Mouse (Mus musculus) hindbrain, embryonic 16.5 days (tissue): ENCODE measurements around the gene Cstf3. TPM values are rescaled to one million over a fixed set of nuclear protein-coding genes. Genes with fewer than 3 reads are reported as not detected.

ENCODE experiments used
- ATAC-seq: fragments of 200-750 bp; cut with Nextera tagmentation; 2 replicates; pipeline ENCODE4 v1.8.0; 2017; ENCODE audit warnings: moderate TSS enrichment, moderate library complexity
- H3K27ac ChIP-seq: fragments of 300-500 bp; sonication (generic); 2 replicates; pipeline ENCODE4 v1.5.1; 2014; ENCODE audit warnings: low read depth, mild to moderate bottlenecking, control low read depth, low read length, moderate library complexity
- H3K27me3 ChIP-seq: fragments of 300-500 bp; sonication (generic); replicated peaks from 2 replicates; pipeline ENCODE4 v1.6.1; 2014; ENCODE audit warnings: low read length; ENCODE audit not compliant: control insufficient read depth, insufficient read depth
- H3K36me3 ChIP-seq: fragments of 300-500 bp; sonication (generic); 2 replicates; pipeline ENCODE4 v1.6.1; 2014; ENCODE audit warnings: mild to moderate bottlenecking, low read length, moderate library complexity, mixed read lengths; ENCODE audit not compliant: control insufficient read depth, insufficient read depth
- H3K4me1 ChIP-seq: fragments of 300-500 bp; sonication (generic); 2 replicates; pipeline ENCODE4 v1.6.1; 2014; ENCODE audit warnings: low read depth, low read length; ENCODE audit not compliant: control insufficient read depth, insufficient read depth
- H3K4me2 ChIP-seq: fragments of 300-500 bp; sonication (generic); 2 replicates; pipeline ENCODE4 v1.6.1; 2014; ENCODE audit warnings: mild to moderate bottlenecking, low read length, control low read depth, moderate library complexity
- H3K4me3 ChIP-seq: fragments of 300-500 bp; sonication (generic); 2 replicates; pipeline ENCODE4 v1.5.1; 2014; ENCODE audit warnings: mild to moderate bottlenecking, low read length, control low read depth, moderate library complexity
- H3K9ac ChIP-seq: fragments of 300-500 bp; sonication (generic); 2 replicates; pipeline ENCODE4 v1.6.1; 2014; ENCODE audit warnings: low read depth, mild to moderate bottlenecking, control low read depth, low read length, moderate library complexity
- H3K9me3 ChIP-seq: fragments of 300-500 bp; sonication (generic); 2 replicates; pipeline ENCODE4 v1.6.1; 2014; ENCODE audit warnings: mild to moderate bottlenecking, low read length, moderate library complexity; ENCODE audit not compliant: control insufficient read depth
- WGBS: fragments of 180-500 bp; shearing (Covaris S2); extraction: QIAGEN DNeasy Blood & Tissue Kit; methylation state at CpG from one replicate; pipeline ENCODE4 v1.1.7; 2014; 5-methylcytosine and 5-hydroxymethylcytosine counted together
- polyA plus RNA-seq: library from polyadenylated mRNA; unstranded; fragments of >200 nt; fragmentation: Nextera tagmentation; extraction: Ambion mirVana; gene quantifications from 2 replicates; pipeline ENCODE4 v1.2.1, GENCODE M21; 2015

Cstf3 gene
- polyA plus RNA-seq, 1 experiment from 2014 or later: 73.8 TPM

DNA sequence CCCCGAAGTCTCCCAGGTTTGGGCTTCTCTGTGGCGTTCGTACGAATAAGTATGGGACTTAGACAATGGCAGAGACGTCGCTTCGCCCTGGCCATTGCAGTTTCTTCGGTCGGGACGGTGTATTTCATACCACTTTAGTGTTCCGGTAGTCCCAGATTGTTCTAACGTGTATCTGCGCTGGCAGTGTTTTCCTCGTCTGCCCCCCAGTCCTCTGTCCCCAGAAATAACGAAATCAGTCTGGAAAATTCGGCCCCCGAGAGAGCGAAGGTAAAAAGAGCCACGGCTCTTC, 450 bp downstream of the Cstf3 start:
- H3K4me1 ChIP-seq: peaks cover 25% of the 10 kb centered on the region
- peak overlapping the region; percentile 95 for H3K9ac ChIP-seq
- no peaks in the 10 kb centered on the region for H3K9me3 ChIP-seq
- H3K36me3 ChIP-seq: no peaks in the 10 kb centered on the region
- no peaks in the 10 kb centered on the region for H3K27me3 ChIP-seq
- under 1% methylated on average over 19 of the region's 19 CpGs for WGBS
- no peak for ATAC-seq
- H3K4me2 ChIP-seq: peak overlapping the region; percentile 63
- peak overlapping the region; percentile 92 for H3K27ac ChIP-seq
- peak overlapping the region; percentile 93 for H3K4me3 ChIP-seq

DNA sequence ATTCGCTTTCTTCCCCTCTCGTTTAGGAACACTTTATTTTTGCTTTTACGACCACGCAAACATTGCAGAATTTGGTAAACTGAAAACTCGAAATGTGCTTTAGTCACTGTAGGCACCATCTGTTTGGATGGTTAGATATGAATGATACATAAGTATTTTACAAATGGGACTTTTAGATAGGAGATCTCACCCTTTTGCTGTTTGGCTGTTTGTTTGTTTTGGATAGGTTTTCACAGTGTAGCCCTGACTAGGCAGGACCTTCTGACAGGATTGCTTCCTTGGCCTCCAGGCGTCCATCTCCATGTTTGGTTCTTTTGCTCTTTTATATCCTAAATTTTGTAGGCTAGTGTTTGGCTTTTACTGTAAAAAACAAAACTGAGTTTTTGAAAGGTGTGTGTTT, 818 bp downstream of the Cstf3 start:
- no peaks in the 10 kb centered on the region for H3K36me3 ChIP-seq
- H3K4me3 ChIP-seq: peak overlapping the region; percentile 93
- H3K4me1 ChIP-seq: peaks cover 25% of the 10 kb centered on the region
- H3K9me3 ChIP-seq: no peaks in the 10 kb centered on the region
- no peak for ATAC-seq
- WGBS: under 1% methylated on average over 6 of the region's 6 CpGs
- H3K27ac ChIP-seq: peak overlapping the region; percentile 92
- H3K27me3 ChIP-seq: no peaks in the 10 kb centered on the region
- peak overlapping the region; percentile 63 for H3K4me2 ChIP-seq
- H3K9ac ChIP-seq: peak overlapping the region; percentile 95

DNA sequence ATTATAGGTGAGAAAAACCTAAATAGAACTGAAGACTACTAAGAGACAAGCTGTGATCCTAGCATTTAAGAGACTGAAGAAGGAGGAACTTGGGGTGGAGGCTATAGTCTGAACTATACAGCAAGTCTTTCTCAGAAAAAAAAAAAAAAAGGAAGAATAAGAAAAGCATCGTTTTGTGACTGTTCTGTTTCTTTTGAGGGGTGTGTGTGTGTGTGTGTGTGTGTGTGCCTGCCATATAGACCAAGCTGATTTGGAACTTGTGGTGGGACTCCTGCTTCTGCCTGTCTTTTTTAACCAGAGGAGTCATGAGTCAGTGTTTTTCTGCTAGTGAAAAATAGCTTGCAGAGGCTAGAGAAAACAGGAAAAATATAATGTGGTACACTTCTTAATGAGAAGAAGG, 4.7 kb downstream of the Cstf3 start:
- 75% methylated on average over 1 of the region's 1 CpGs for WGBS
- H3K4me1 ChIP-seq: peaks cover 20% of the 10 kb centered on the region
- no peak overlapping the region for H3K4me2 ChIP-seq
- no peak overlapping the region for H3K27ac ChIP-seq
- no peak overlapping the region for H3K9ac ChIP-seq
- H3K9me3 ChIP-seq: no peaks in the 10 kb centered on the region
- H3K4me3 ChIP-seq: no peak overlapping the region
- no peaks in the 10 kb centered on the region for H3K36me3 ChIP-seq
- no peak for ATAC-seq
- no peaks in the 10 kb centered on the region for H3K27me3 ChIP-seq

DNA sequence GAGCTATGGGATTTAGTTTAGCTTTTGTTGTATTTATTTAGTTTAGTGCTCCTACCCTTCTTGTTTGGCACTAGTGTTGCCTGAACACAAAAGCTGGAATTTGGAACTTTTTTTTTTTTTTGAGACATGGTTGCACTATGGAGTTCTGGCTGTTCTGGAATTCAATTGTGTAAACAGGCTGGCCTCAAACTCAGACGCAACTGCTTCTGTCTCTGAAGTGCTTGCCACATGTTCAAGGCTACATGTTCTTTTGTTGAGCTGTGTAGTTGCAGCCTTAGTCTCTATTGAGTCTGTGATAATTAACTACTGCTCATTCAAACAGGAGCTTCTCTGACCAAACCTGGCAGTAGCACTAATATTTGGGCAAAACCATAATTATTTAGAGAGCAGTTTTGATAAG, 13.1 kb downstream of the Cstf3 start:
- no peaks in the 10 kb centered on the region for H3K27me3 ChIP-seq
- H3K4me2 ChIP-seq: no peak overlapping the region
- H3K4me3 ChIP-seq: no peak overlapping the region
- no peaks in the 10 kb centered on the region for H3K4me1 ChIP-seq
- ATAC-seq: no peak
- H3K36me3 ChIP-seq: no peaks in the 10 kb centered on the region
- no peak overlapping the region for H3K27ac ChIP-seq
- no peaks in the 10 kb centered on the region for H3K9me3 ChIP-seq
- WGBS: 46% methylated on average over 1 of the region's 1 CpGs
- H3K9ac ChIP-seq: no peak overlapping the region

DNA sequence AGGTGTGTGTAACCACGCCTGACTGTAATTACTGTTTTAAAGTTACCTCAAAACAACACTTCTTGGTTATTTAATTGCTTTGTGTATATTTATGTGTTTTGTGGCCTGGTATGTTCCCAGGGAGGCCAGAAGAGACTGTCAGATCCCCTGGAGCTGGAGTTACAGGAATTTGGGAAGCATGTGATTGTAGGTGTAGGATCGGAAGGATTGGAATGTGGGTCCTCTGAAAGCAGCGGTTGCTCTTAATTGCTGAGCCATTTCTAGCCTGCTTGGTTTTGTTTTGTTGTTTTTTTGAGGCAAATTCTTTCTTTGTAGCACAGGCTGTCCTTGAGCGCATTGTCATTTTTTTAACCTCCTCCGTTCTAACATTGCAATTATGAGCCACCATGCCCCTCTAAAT, 14.4 kb downstream of the Cstf3 start:
- H3K4me3 ChIP-seq: no peak overlapping the region
- H3K4me2 ChIP-seq: no peak overlapping the region
- no peak overlapping the region for H3K9ac ChIP-seq
- H3K27me3 ChIP-seq: no peaks in the 10 kb centered on the region
- no peak for ATAC-seq
- no peaks in the 10 kb centered on the region for H3K9me3 ChIP-seq
- H3K36me3 ChIP-seq: no peaks in the 10 kb centered on the region
- no peak overlapping the region for H3K27ac ChIP-seq
- no peaks in the 10 kb centered on the region for H3K4me1 ChIP-seq
- 83% methylated on average over 5 of the region's 5 CpGs for WGBS

DNA sequence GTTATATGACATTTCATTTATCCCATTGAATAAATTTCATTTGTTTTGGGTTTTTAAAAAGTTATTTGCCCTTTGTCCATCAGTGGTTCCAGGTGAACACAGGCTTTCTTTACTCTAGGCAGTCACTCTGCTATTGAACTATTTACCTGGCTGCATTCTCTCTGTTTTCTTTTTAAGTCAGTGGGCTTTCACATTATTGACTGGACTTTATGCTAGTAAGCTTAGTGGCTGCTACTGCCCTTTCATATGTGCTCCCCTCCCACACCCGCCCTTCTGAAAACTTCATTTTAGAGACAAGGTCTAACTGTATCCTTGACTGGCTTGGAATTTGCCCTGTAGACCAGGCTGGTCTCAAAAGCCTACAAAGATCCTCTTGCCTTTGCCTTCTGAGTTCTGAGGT, 15.2 kb downstream of the Cstf3 start:
- Histone ChIP-seq H3K4me1 (no peaks in the 10 kb centered on the region), H3K27me3 (no peaks in the 10 kb centered on the region), H3K9me3 (no peaks in the 10 kb centered on the region), H3K9ac (no peak overlapping the region), H3K4me2 (no peak overlapping the region), H3K4me3 (no peak overlapping the region), H3K27ac (no peak overlapping the region), H3K36me3 (no peaks in the 10 kb centered on the region)
- WGBS: 93% methylated on average over 1 of the region's 1 CpGs
- no peak for ATAC-seq

DNA sequence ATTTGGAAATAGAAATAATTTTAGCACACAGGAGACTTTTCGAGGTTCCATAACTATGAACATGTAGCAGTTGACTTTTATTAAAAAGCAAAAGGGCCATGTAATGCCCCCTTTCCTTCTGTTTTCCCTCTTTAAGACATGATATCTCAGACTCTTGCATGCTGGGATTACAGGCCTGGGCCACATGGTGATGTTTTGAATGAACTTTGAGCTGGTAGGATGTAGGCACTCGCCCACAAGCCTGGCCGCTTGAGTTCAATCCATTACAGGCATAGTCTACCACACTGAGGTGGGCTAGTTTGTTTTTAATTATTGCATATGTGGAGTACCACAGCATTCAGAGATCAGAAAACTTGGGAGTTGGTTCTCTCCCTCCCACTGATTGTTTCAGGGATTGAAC, 24.5 kb downstream of the Cstf3 start:
- Histone ChIP-seq H3K9ac (no peak overlapping the region), H3K36me3 (0 out of 2 replicates have a peak, but pooled peaks cover 2% of the 10 kb centered on the region)
- WGBS: 93% methylated on average over 3 of the region's 3 CpGs

DNA sequence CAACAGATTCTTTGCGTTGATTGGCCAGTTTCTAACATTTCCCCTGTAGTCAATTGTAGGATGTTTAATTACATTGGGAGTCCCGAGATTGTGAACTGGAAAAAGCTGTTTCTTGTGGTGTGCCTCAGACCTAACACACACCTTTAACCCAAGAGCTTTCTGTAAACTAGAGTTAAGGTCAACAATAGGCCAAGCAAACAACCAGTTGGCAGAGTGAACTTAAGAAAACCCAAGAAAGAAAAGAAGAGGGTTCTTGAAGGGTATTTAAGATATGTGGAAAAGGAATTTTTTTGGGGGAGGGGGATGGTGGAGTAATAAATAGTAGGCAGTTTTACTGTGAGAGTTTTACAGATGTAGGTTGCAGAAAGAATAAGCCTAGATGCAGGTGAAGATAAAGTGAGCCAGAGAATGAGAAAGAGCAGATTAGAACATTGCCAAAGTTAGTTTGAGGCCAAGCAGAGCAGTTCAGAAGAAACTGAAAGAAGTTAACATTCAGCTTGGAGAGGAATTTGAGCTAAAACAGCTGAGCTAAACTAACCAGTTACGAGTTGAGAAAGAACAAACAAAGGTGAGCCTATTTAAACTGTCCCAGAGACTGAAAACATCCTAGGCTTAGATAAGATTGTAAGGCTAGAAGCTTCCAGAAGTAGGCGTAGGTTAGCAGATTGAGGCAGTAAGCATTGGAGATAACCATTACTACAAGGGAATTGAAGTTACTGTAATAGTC, 25.8 kb downstream of the Cstf3 start:
- H3K4me2 ChIP-seq: no peak overlapping the region
- no peak overlapping the region for H3K27ac ChIP-seq
- ATAC-seq: no peak
- 0 out of 2 replicates have a peak, but pooled peaks cover 2% of the 10 kb centered on the region for H3K36me3 ChIP-seq
- no peak overlapping the region for H3K9ac ChIP-seq
- 94% methylated on average over 4 of the region's 4 CpGs for WGBS
- no peaks in the 10 kb centered on the region for H3K4me1 ChIP-seq
- H3K9me3 ChIP-seq: no peaks in the 10 kb centered on the region
- no peaks in the 10 kb centered on the region for H3K27me3 ChIP-seq
- no peak overlapping the region for H3K4me3 ChIP-seq

More for the DNA sequence above, 24.5 kb downstream of the Cstf3 start:
- H3K4me1 ChIP-seq: no peaks in the 10 kb centered on the region
- no peaks in the 10 kb centered on the region for H3K9me3 ChIP-seq
- no peak overlapping the region for H3K27ac ChIP-seq
- no peak for ATAC-seq
- no peak overlapping the region for H3K4me2 ChIP-seq
- H3K27me3 ChIP-seq: no peaks in the 10 kb centered on the region
- H3K4me3 ChIP-seq: no peak overlapping the region

DNA sequence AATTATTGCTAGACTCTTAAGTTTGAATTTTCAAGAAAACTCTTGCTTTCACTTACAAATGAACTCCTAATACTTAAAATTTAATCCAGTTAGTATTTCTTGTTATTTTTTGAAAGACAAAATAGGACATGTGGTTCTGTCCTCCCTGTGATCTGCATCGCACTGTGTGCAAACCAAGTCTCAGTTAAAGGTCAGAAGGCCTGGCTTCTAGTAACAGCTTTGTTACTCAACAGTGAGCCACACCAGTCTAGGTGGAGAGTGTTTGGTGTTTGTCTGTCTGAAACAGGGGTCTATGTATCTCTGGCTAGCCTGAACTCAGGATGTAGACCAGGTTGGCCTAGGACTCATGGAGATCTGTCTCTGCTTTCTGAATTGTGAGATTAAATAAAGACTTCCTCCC, 68.3 kb downstream of the Cstf3 start:
- Histone ChIP-seq H3K9me3 (no peaks in the 10 kb centered on the region), H3K4me1 (no peaks in the 10 kb centered on the region), H3K27ac (no peak overlapping the region), H3K4me3 (no peak overlapping the region), H3K36me3 (peaks cover 20% of the 10 kb centered on the region; the same call in 1 of the 2 replicates), H3K9ac (no peak overlapping the region), H3K4me2 (no peak overlapping the region), H3K27me3 (no peaks in the 10 kb centered on the region)
- ATAC-seq: no peak
- WGBS: 84% methylated on average over 1 of the region's 1 CpGs
